Comparison of ENCODE assay signal across 8 mouse cellular contexts in genomic region chr19:55060964-55061363, GRCm38 (mm10).
DNase-seq lines count a peak whose midpoint lies in the region; ATAC-seq and TF ChIP-seq lines count a peak whose summit lies in the region.

No protein-coding gene starts in this region.

- H3K27ac ChIP-seq in midbrain, embryonic 10.5 days (replicated peaks): 0 out of 2 replicates have a peak overlapping the region, but pooled peaks have one; percentile 77
- H3K27ac ChIP-seq in small intestine, adult 2 months (ENCODE audit: insufficient read depth, low read depth, low read length): no peak overlapping the region

- 3% methylated on average over 7 of the region's 7 CpGs for WGBS in midbrain, embryonic 10.5 days
- 1% methylated on average over 7 of the region's 7 CpGs for WGBS in small intestine, adult 2 months

- H3K27me3 ChIP-seq in midbrain, embryonic 10.5 days (ENCODE audit: low read depth, poor library complexity, severe bottlenecking): no peaks in the 10 kb centered on the region
- no peaks in the 10 kb centered on the region for H3K27me3 ChIP-seq in small intestine, adult 2 months (ENCODE audit: control insufficient read depth, insufficient read depth, low read length)

- DNase-seq in 416B (ENCODE audit: low read depth): peak; percentile 53
- peak; percentile 66 to 67 for DNase-seq in adrenal gland, adult 18-20 months (ENCODE audit: low spot score in 2 of 2)
- DNase-seq in embryo, embryonic 11 days: peak; percentile 87
- DNase-seq in kidney, adult 11 months: peak; percentile 38
- DNase-seq in left cerebral cortex, postnatal 4 days: peak; percentile 85
- peak; percentile 79 for DNase-seq in midbrain, embryonic 10.5 days (ENCODE audit: low spot score)

- peaks cover 5% of the 10 kb centered on the region; the same call in 1 of the 2 replicates for H3K9me3 ChIP-seq in midbrain, embryonic 10.5 days (replicated peaks)

- intact Hi-C loops in left cerebral cortex, postnatal 4 days (cut with DNase I): loop anchor here (2.0 to 5.0 kb wide), 2 partner anchors 1016 to 1114 kb away; partner anchors contain the start of gene Adra2a

- H3K4me3 ChIP-seq in midbrain, embryonic 10.5 days: peak overlapping the region; percentile 50
- peak overlapping the region; percentile 49; the same call in 1 of the 2 replicates for H3K4me3 ChIP-seq in small intestine, adult 2 months (ENCODE audit: low read depth, low read length)

- H3K36me3 ChIP-seq in midbrain, embryonic 10.5 days: peaks cover 2% of the 10 kb centered on the region
- H3K36me3 ChIP-seq in small intestine, adult 2 months (ENCODE audit: control insufficient read depth, insufficient read depth, low read length): no peaks in the 10 kb centered on the region

- TF ChIP-seq CTCF in small intestine, adult 2 months (IDR thresholded peaks at IDR 0.05; ENCODE audit: extremely low read depth, insufficient read length, insufficient replicate concordance, low read depth, low read length): peak; percentile 94; the same call in 1 of the 2 replicates

- peak; percentile 62 for ATAC-seq in granulocyte monocyte progenitor cell, adult 5-6 weeks (replicated peaks; ENCODE audit: poor library complexity, severe bottlenecking)

- H3K4me1 ChIP-seq in midbrain, embryonic 10.5 days: peaks cover 22% of the 10 kb centered on the region
- H3K4me1 ChIP-seq in small intestine, adult 2 months (ENCODE audit: control insufficient read depth, insufficient read depth, insufficient read length, low read length): peaks cover 8% of the 10 kb centered on the region; the same call in 1 of the 2 replicates

- TF ChIP-seq POLR2A in small intestine, adult 2 months (IDR thresholded peaks at IDR 0.05; ENCODE audit: low read depth, low read length): no peak
